Mouse (Mus musculus) embryonic stem cell, embryonic (primary cell): ENCODE measurements around the gene Wbp2.

Source experiments
- CTCF ChIA-PET, 4 experiments: fragments of 300-600 bp in 2 of 4; fragments of 350-600 bp in 2 of 4; sonication (Branson Sonifier 250); formaldehyde crosslinking; loops; one replicate each; lab custom pipeline; 2022; ENCODE audit warnings: inconsistent platforms in 2 of 4; lab: Charles Lee
- POLR2A ChIA-PET, 4 experiments: fragments of 300-600 bp in 2 of 4; fragments of 350-600 bp in 2 of 4; sonication (Branson Sonifier 250); formaldehyde crosslinking; loops; one replicate each; lab custom pipeline; 2022; ENCODE audit warnings: antibody characterized with exemption in 4 of 4, inconsistent platforms in 1 of 4; lab: Charles Lee

Gene Wbp2

GRCm38 (mm10) chr11:116086258-116087193 lies at the start of gene Wbp2:
Wbp2 (minus strand) TSS chr11:116086995.
- ChIA-PET POLR2A (interaction anchor here in 3 of 4 experiments (0.6 to 2.5 kb wide), 21 partner anchors 10 to 747 kb away, joined by 3 to 17 read pairs (median 4); partner anchors contain the start of gene Galk1 (in 1 of the 3)), CTCF (interaction anchor here in 1 of 4 experiments (0.7 kb wide), 1 partner anchor 129 kb away, joined by 4 read pairs; no protein-coding TSS in a partner anchor)

- POLR2A ChIA-PET, result interaction anchor here in 2 of 4 experiments (0.6 to 8.1 kb wide), 14 partner anchors 9 to 490 kb away, joined by 3 to 43 read pairs (median 4); no protein-coding TSS in a partner anchor
Measured at GRCm38 (mm10) chr11:116134171-116134570, 47.4 kb upstream of the Wbp2 start.

DNA sequence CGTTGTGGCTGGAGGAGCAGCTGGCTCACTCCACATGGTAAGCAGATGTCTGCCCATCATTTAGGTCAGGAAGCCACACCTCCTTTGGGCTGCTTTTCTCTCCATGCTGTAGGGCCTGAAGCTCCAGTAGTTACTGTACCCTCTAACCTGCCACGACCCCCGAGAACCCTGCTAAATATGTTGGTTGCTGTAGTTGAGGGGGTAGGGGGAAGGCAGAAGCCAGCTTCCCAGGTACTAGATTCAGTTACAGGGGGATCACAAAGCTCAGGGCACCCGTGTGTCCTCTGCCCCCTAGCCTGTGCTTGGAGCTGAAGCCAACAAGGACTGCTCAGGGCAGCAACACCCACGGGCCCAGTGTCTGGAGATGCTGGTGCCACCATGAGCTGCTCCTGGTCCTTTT lies 46.7 kb upstream of the Wbp2 start:
- CTCF ChIA-PET, result interaction anchor here in 1 of 4 experiments (0.5 to 1.3 kb wide), 3 partner anchors 38 to 494 kb away, joined by 3 to 6 read pairs (median 4); no protein-coding TSS in a partner anchor
- POLR2A ChIA-PET, result interaction anchor here in 2 of 4 experiments (0.8 to 8.1 kb wide), 10 partner anchors 9 to 109 kb away, joined by 3 to 43 read pairs (median 4); no protein-coding TSS in a partner anchor

More at GRCm38 (mm10) chr11:116134171-116134570, 47.4 kb upstream of the Wbp2 start:
- CTCF ChIA-PET, result interaction anchor here in 1 of 4 experiments (0.5 to 1.3 kb wide), 3 partner anchors 39 to 494 kb away, joined by 3 to 6 read pairs (median 4); no protein-coding TSS in a partner anchor

- ChIA-PET POLR2A (interaction anchor here in 1 of 4 experiments (0.8 to 8.1 kb wide), 5 partner anchors 11 to 30 kb away, joined by 3 to 43 read pairs (median 4); no protein-coding TSS in a partner anchor), CTCF (interaction anchor here in 1 of 4 experiments (1.6 kb wide), 1 partner anchor 83 kb away, joined by 4 read pairs; no protein-coding TSS in a partner anchor)
Measured at GRCm38 (mm10) chr11:116132366-116133333, 45.9 kb upstream of the Wbp2 start.

GRCm38 (mm10) chr11:116131349-116132170 lies 44.8 kb upstream of the Wbp2 start:
- ChIA-PET POLR2A (interaction anchor here in 2 of 4 experiments (1.0 to 8.1 kb wide), 10 partner anchors 6 to 107 kb away, joined by 3 to 43 read pairs (median 4); partner anchors contain the start of gene Mrpl38 (in 1 of the 2)), CTCF (interaction anchor here in 2 of 4 experiments (0.6 to 2.0 kb wide), 4 partner anchors 7 to 294 kb away, joined by 3 to 6 read pairs (median 4); partner anchors contain the start of gene Mrpl38 (in 1 of the 2))

DNA sequence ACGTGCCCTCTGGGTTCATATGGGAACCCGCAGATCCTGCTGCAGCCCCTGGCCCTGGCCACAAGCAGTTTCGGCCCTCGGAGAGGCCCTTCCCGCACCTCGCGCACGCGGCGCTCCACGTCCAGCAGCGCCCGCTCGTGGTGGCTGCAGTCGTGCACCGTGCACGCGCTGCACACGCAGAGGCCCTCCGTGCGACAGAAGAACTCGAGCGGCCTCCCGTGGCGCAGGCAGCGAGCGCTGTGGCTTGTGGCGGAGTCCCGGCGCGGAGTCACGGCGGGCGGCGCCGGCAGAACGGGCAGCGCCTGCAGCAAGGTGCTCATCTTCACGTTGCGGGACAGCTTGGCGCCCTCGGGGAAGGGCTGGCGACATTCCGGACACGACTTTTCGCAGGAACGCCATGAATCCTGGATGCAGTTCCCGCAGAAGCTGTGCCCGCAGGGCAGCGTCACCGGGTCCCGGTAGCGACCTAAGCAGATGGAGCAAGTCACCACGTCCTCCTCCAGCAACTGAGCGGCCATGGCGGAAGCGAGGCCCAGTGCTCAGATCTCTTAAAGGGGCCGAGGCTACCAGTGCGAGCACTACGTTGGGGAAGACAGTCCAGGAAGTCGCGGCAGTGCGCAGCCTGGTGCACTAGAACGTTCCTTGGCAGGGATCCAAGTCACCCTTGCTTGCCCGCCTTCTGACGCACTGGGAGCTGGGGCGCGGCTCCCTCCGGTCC lies 43.9 kb upstream of the Wbp2 start, which contains the start of gene Trim65:
Gene Trim65 (minus strand): TSS at position 641 of the 718 bp plus-strand sequence.
- ChIA-PET CTCF (interaction anchor here in 3 of 4 experiments (0.6 to 2.0 kb wide), 9 partner anchors 8 to 191 kb away, joined by 3 to 8 read pairs (median 3); partner anchors contain the start of gene Mrpl38 (in 1 of the 3)), POLR2A (interaction anchor here (0.5 to 8.1 kb wide), 18 partner anchors 7 to 316 kb away, joined by 3 to 43 read pairs (median 4); partner anchors contain the start of gene Mrpl38 (in 3 of the 4))

- CTCF ChIA-PET, result interaction anchor here in 3 of 4 experiments (0.6 to 2.0 kb wide), 12 partner anchors 9 to 210 kb away, joined by 3 to 8 read pairs (median 3); partner anchors contain the start of gene Mrpl38 (in 2 of the 3)
Measured at GRCm38 (mm10) chr11:116129993-116130487, 43.2 kb upstream of the Wbp2 start.

GRCm38 (mm10) chr11:116129091-116129790 lies 42.4 kb upstream of the Wbp2 start:
- CTCF ChIA-PET, result interaction anchor here in 3 of 4 experiments (0.6 to 2.0 kb wide), 12 partner anchors 9 to 209 kb away, joined by 3 to 8 read pairs (median 3); partner anchors contain the start of gene Mrpl38 (in 3 of the 3)

More at GRCm38 (mm10) chr11:116129993-116130487, 43.2 kb upstream of the Wbp2 start:
- POLR2A ChIA-PET, result interaction anchor here (0.5 to 8.1 kb wide), 16 partner anchors 8 to 246 kb away, joined by 3 to 43 read pairs (median 4); partner anchors contain the start of gene Mrpl38 (in 3 of the 4)

GRCm38 (mm10) chr11:116127986-116128385 lies 41.2 kb upstream of the Wbp2 start:
- ChIA-PET POLR2A (interaction anchor here in 3 of 4 experiments (0.5 to 8.1 kb wide), 15 partner anchors 10 to 483 kb away, joined by 3 to 43 read pairs (median 4); partner anchors contain the start of genes Mrpl38 (in 2 of the 3) and Evpl (in 1 of the 3)), CTCF (interaction anchor here in 3 of 4 experiments (0.6 to 2.6 kb wide), 6 partner anchors 10 to 521 kb away, joined by 3 to 9 read pairs (median 5); partner anchors contain the start of gene Mrpl38 (in 3 of the 3))

More at GRCm38 (mm10) chr11:116129091-116129790, 42.4 kb upstream of the Wbp2 start:
- POLR2A ChIA-PET, result interaction anchor here (0.5 to 8.1 kb wide), 14 partner anchors 9 to 889 kb away, joined by 3 to 43 read pairs (median 4); partner anchors contain the start of gene Mrpl38 (in 3 of the 4)

DNA sequence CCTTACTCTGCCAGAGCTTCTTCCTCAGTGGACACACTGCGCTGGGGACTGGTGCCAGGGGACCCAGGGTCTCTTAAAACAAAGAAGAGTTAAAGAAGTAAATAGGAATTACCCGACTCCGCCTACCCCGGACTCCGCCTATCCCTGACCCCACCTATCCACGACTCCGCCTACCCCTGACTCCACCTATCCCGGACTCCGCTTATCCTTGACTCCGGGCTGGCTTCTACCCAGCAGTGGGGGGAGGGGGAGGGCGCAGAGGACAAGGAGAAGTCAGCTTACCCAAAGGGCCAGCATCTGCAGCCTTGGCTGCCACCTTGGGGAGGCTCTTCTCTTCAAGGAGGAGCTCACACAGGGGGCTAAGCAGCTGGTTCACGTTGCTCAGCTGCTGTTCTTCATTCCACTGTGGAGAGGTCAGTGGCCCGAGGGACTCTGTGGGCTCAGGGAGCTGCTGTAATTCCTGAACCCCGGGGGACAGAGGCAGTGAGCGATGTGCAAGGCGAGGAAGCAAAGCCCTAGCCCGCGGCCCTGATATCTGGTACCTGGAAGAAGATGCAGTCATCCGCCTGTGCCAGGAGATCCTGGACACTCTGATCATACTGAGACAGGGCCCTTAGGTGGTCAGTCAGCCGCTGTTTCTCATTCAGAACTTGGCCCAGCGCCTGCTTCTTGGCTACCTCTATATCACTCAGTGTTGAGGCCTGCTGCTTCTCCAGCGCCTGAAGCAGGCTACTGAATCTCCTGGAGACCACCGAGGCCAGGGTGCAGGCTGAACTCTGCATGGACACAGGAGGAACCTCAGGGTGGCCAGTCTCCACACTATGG lies 40.6 kb upstream of the Wbp2 start, which contains the start of gene Trim47:
Gene Trim47 (minus strand): TSS at position 55 of the 825 bp plus-strand sequence.
- ChIA-PET CTCF (interaction anchor here in 3 of 4 experiments (0.5 to 2.6 kb wide), 7 partner anchors 10 to 520 kb away, joined by 3 to 9 read pairs (median 5); partner anchors contain the start of gene Mrpl38 (in 3 of the 3)), POLR2A (interaction anchor here in 3 of 4 experiments (0.5 to 8.1 kb wide), 25 partner anchors 9 to 484 kb away, joined by 3 to 43 read pairs (median 4); partner anchors contain the start of genes Mrpl38 (in 2 of the 3), Evpl (in 1 of the 3) and Galr2 (in 1 of the 3))

GRCm38 (mm10) chr11:116126261-116126660 lies 39.5 kb upstream of the Wbp2 start:
- CTCF ChIA-PET, result interaction anchor here in 1 of 4 experiments (2.2 to 2.6 kb wide), 2 partner anchors 9 to 14 kb away, joined by 8 to 9 read pairs; no protein-coding TSS in a partner anchor
- POLR2A ChIA-PET, result interaction anchor here in 3 of 4 experiments (0.6 to 5.8 kb wide), 14 partner anchors 8 to 250 kb away, joined by 3 to 27 read pairs (median 4); partner anchors contain the start of genes Mrpl38 (in 2 of the 3) and Evpl (in 1 of the 3)

- POLR2A ChIA-PET, result interaction anchor here in 3 of 4 experiments (0.6 to 1.6 kb wide), 10 partner anchors 12 to 717 kb away, joined by 3 to 6 read pairs (median 3); no protein-coding TSS in a partner anchor
- CTCF ChIA-PET, result interaction anchor here in 3 of 4 experiments (0.7 to 0.9 kb wide), 3 partner anchors 138 to 225 kb away, joined by 3 to 4 read pairs (median 3); no protein-coding TSS in a partner anchor
Measured at GRCm38 (mm10) chr11:116121731-116122245, 35.0 kb upstream of the Wbp2 start.
